Mouse (Mus musculus) 416B (cell line): ENCODE data around the gene Abhd17c.
"Not testable (repeated sequence)": the region's sequence is repeated elsewhere in the genome, so short reads cannot be mapped to it uniquely, and the experiment has no call there.

Experiments
- DNase-seq: peaks from one replicate; pipeline ENCODE4 v3.0.0; 2011; ENCODE audit warnings: low read depth

Gene Abhd17c

GRCm38 (mm10) chr7:84152821-84153220, 1.1 kb upstream of the Abhd17c start:
- DNase-seq, result no peak

GRCm38 (mm10) chr7:84152374-84152773, 681 bp upstream of the Abhd17c start:
- DNase-seq, result no peak

GRCm38 (mm10) chr7:84151960-84152334, 254 bp upstream of the Abhd17c start:
- DNase-seq, result peak; percentile 91

GRCm38 (mm10) chr7:84150361-84151000, 1.2 kb downstream of the Abhd17c start:
- DNase-seq, result peak; percentile 58

- peak; percentile 29 for DNase-seq
Observed at GRCm38 (mm10) chr7:84149821-84150220, 1.9 kb downstream of the Abhd17c start.

GRCm38 (mm10) chr7:84148896-84149295, 2.8 kb downstream of the Abhd17c start:
- DNase-seq, result no peak

GRCm38 (mm10) chr7:84147746-84148145, 3.9 kb downstream of the Abhd17c start:
- no peak for DNase-seq

GRCm38 (mm10) chr7:84145633-84146032, 6.1 kb downstream of the Abhd17c start:
- DNase-seq, result no peak

GRCm38 (mm10) chr7:84142736-84143473, 8.8 kb downstream of the Abhd17c start:
- peak; percentile 84 for DNase-seq

- no peak for DNase-seq
Observed at GRCm38 (mm10) chr7:84142196-84142595, 9.5 kb downstream of the Abhd17c start.

GRCm38 (mm10) chr7:84139566-84139965, 12.1 kb downstream of the Abhd17c start:
- no peak for DNase-seq

GRCm38 (mm10) chr7:84138731-84139130, 13.0 kb downstream of the Abhd17c start:
- DNase-seq, result no peak

GRCm38 (mm10) chr7:84137779-84138178, 13.9 kb downstream of the Abhd17c start:
- DNase-seq, result no peak

GRCm38 (mm10) chr7:84135799-84136700, 15.6 kb downstream of the Abhd17c start:
- DNase-seq, result no peak

- DNase-seq, result no peak
Observed at GRCm38 (mm10) chr7:84132704-84133103, 19.0 kb downstream of the Abhd17c start.

- DNase-seq, result no peak
Observed at GRCm38 (mm10) chr7:84131736-84132135, 20.0 kb downstream of the Abhd17c start.

- DNase-seq, result no peak
Observed at GRCm38 (mm10) chr7:84128661-84129060, 23.0 kb downstream of the Abhd17c start.

- no peak for DNase-seq
Observed at GRCm38 (mm10) chr7:84125730-84126129, 26.0 kb downstream of the Abhd17c start.

- not testable (repeated sequence) for DNase-seq
Observed at GRCm38 (mm10) chr7:84123651-84124050, 28.0 kb downstream of the Abhd17c start.

GRCm38 (mm10) chr7:84121778-84122177, 29.9 kb downstream of the Abhd17c start:
- peak; percentile 49 for DNase-seq

GRCm38 (mm10) chr7:84120142-84120760, 31.4 kb downstream of the Abhd17c start:
- no peak for DNase-seq
